Mouse (Mus musculus) embryonic fibroblast, embryonic 13.5 days (primary cell): ENCODE data around the gene Commd7.

Experiments used
- CTCF ChIP-seq: IDR thresholded peaks from 2 replicates; pipeline ENCODE4 v1.5.1; 2011; ENCODE audit warnings: mild to moderate bottlenecking, control low read depth, low read length, moderate library complexity, borderline replicate concordance; ENCODE audit not compliant: insufficient read depth
- POLR2A ChIP-seq: IDR thresholded peaks from 2 replicates; pipeline ENCODE4 v1.6.1; 2011; ENCODE audit warnings: low read depth, mild to moderate bottlenecking, control low read depth, low read length, moderate library complexity

GRCm38 (mm10) chr2:153679959-153680358, 47.4 kb upstream of the Commd7 start:
- no peak for TF ChIP-seq POLR2A
- no peak for TF ChIP-seq CTCF
